Mouse (Mus musculus) midbrain, embryonic 15.5 days (tissue): ENCODE measurements around the gene Ubr2. TPM values are rescaled to one million over a fixed set of nuclear protein-coding genes. Genes with fewer than 3 reads are reported as not detected.

Experiments
- ATAC-seq: fragments of 200-750 bp; cut with Nextera tagmentation; replicated peaks from 2 replicates; pipeline ENCODE4 v1.8.0; 2017; ENCODE audit warnings: moderate TSS enrichment
- H3K27ac ChIP-seq: fragments of 300-500 bp; sonication (generic); 2 replicates; pipeline ENCODE4 v1.5.1; 2015; ENCODE audit warnings: mild to moderate bottlenecking, inconsistent platforms
- H3K27me3 ChIP-seq: fragments of 300-500 bp; sonication (generic); replicated peaks from 2 replicates; pipeline ENCODE4 v1.6.1; 2015; ENCODE audit warnings: inconsistent platforms
- H3K36me3 ChIP-seq: fragments of 300-500 bp; sonication (generic); replicated peaks from 2 replicates; pipeline ENCODE4 v1.6.1; 2015; ENCODE audit warnings: inconsistent platforms
- H3K4me1 ChIP-seq: fragments of 300-500 bp; sonication (generic); 2 replicates; pipeline ENCODE4 v1.6.1; 2015; ENCODE audit warnings: inconsistent platforms
- H3K4me2 ChIP-seq: fragments of 300-500 bp; sonication (generic); 2 replicates; pipeline ENCODE4 v1.6.1; 2015; ENCODE audit warnings: inconsistent platforms, mild to moderate bottlenecking, moderate library complexity
- H3K4me3 ChIP-seq: fragments of 300-500 bp; sonication (generic); 2 replicates; pipeline ENCODE4 v1.5.1; 2015; ENCODE audit warnings: mild to moderate bottlenecking, inconsistent platforms
- H3K9ac ChIP-seq: fragments of 300-500 bp; sonication (generic); 2 replicates; pipeline ENCODE4 v1.6.1; 2015; ENCODE audit warnings: mild to moderate bottlenecking, inconsistent platforms
- H3K9me3 ChIP-seq: fragments of 300-500 bp; sonication (generic); 2 replicates; pipeline ENCODE4 v1.6.1; 2016; ENCODE audit warnings: inconsistent platforms
- WGBS: fragments of 180-500 bp; shearing (Covaris S2); methylation state at CpG from one replicate; pipeline ENCODE4 v1.1.7; 2015; ENCODE audit warnings: mixed read lengths; 5-methylcytosine and 5-hydroxymethylcytosine counted together
- polyA plus RNA-seq: library from polyadenylated mRNA; unstranded; fragments of >200 nt; fragmentation: Nextera tagmentation; extraction: Ambion mirVana; gene quantifications from 2 replicates; pipeline ENCODE4 v1.2.1, GENCODE M21; 2015

Gene Ubr2
- polyA plus RNA-seq, 1 experiment from 2014 or later: 18.3 TPM

DNA sequence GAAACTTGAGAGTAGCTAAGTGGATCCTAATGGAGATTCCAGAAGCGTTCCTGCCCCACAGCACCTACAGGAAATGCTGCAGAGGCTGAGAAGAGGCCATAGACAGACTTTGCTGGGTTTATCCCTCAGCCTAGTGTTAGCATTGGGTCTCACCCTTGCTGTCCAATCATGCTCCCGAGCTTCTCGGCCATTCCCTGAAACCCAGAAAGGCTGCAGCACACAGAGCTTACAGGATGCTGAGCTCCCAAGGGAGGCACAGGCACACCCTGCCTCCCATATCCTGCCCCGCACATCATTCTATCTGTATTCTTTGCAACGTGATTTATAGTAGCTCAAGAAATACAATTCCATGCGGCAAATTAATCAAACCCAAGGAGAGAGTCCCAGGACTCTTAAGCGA, 13.9 kb downstream of the Ubr2 start:
- no peaks in the 10 kb centered on the region for H3K27me3 ChIP-seq
- H3K4me2 ChIP-seq: no peak overlapping the region
- 85% methylated on average over 7 of the region's 7 CpGs for WGBS
- H3K9ac ChIP-seq: no peak overlapping the region
- H3K27ac ChIP-seq: no peak overlapping the region
- ATAC-seq: no peak
- H3K4me1 ChIP-seq: no peaks in the 10 kb centered on the region
- H3K9me3 ChIP-seq: no peaks in the 10 kb centered on the region
- H3K36me3 ChIP-seq: peaks cover 9% of the 10 kb centered on the region; the same call in 1 of the 2 replicates
- H3K4me3 ChIP-seq: no peak overlapping the region

DNA sequence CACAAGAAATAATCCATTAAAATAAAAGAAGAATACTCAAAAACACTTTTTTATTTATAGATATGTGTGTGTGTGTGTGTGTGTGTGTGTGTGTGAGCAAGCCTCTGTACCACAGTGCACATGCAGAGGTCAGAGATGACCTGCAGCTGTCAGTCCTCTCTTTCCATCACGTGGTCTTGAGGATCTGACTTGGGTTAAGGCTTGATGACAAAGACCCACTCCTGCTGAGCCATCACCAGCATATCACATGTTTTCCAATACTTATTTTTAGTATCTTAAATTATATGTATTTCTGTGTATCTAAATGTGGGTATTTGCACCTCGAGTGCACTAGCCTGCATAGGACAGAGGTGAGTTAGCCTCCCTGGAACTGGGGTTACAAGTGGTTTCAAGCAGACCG, 14.7 kb downstream of the Ubr2 start:
- no peak overlapping the region for H3K27ac ChIP-seq

DNA sequence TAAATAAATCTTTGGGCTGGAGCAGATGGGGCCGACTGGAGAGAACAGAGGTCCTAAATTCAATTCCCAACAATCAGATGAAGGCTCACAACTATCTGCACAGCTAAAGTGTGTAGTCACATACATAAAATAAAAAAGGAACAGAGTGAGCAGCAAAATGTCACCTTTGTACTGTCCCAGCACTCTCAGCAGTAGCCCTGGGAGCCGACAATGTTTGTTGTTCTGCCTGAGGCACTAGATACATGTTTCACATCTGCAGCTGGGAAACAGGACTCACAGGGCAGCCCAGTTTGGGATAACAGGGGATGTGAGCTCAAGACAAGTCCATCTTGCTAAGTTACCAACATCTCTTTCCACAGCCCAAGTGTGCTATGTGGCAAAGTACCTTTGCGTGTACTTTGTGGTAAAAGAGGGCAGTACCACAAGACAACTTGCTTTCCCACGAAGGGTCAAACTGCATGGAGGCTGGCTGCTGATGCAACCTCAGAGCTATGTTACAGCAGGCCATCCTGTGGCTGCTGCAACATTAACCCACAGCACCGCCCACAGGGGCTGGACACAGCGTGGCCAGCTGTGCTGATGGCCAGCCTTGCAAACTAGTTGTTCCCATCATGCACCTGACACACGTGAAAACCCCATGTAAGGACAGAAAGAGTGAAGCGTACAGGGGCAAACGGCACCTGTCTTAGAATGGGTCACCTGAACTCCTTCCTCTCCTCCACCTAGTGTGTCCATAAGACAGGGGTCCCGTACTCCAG, 15.5 kb downstream of the Ubr2 start:
- H3K4me3 ChIP-seq: no peak overlapping the region
- H3K4me2 ChIP-seq: no peak overlapping the region
- no peaks in the 10 kb centered on the region for H3K27me3 ChIP-seq
- no peaks in the 10 kb centered on the region for H3K4me1 ChIP-seq
- no peak for ATAC-seq
- no peaks in the 10 kb centered on the region for H3K9me3 ChIP-seq
- H3K36me3 ChIP-seq: peaks cover 18% of the 10 kb centered on the region
- H3K27ac ChIP-seq: no peak overlapping the region
- 84% methylated on average over 10 of the region's 10 CpGs for WGBS
- H3K9ac ChIP-seq: no peak overlapping the region

More for the DNA sequence above, 14.7 kb downstream of the Ubr2 start:
- WGBS: 91% methylated on average over 3 of the region's 3 CpGs
- Histone ChIP-seq H3K4me2 (no peak overlapping the region), H3K4me1 (no peaks in the 10 kb centered on the region), H3K27me3 (no peaks in the 10 kb centered on the region), H3K36me3 (peaks cover 13% of the 10 kb centered on the region), H3K9me3 (no peaks in the 10 kb centered on the region), H3K9ac (no peak overlapping the region), H3K4me3 (no peak overlapping the region)
- ATAC-seq: no peak

DNA sequence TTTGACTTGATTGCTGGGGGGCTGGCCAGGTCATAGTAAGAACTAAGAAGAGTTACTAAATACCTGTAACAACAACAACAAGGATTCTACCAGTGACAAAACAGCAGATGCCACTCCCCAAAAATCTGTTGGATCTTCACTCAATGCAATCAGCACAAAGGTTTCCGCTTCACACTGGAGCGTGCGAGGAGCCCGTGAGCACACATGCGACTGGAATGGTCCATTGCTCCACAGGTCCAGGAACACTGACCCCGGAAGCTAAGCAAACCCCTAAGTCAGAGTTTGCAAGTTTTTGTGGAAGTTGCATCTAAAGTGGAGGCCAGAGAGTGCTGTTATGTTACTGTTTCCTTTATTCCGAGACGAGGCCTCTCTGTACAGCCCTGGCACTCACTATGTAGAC, 16.7 kb downstream of the Ubr2 start:
- ATAC-seq: no peak
- H3K36me3 ChIP-seq: peaks cover 17% of the 10 kb centered on the region
- 96% methylated on average over 8 of the region's 8 CpGs for WGBS

DNA sequence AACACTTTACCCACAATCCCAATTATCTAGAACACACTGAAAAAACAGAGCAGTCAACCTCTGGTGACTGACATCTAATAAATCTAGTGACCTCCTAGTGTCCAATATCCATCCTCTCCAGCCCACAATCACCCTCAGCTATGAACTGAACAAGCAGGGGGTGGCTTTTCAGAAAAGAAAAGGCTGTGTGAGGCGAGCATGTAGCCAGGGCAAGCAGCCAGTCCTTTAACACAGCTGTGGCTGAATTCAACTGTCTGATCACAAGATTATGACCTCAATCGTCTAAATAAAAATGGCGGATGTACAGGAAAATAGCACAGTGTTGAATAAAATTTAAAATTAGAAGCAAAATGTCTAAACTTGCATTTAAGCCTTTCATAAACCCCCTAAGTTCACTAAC, 22.7 kb downstream of the Ubr2 start:
- H3K9ac ChIP-seq: no peak overlapping the region
- H3K4me1 ChIP-seq: no peaks in the 10 kb centered on the region
- 77% methylated on average over 3 of the region's 3 CpGs for WGBS
- ATAC-seq: no peak
- peaks cover 30% of the 10 kb centered on the region for H3K36me3 ChIP-seq
- no peak overlapping the region for H3K4me2 ChIP-seq
- no peak overlapping the region for H3K27ac ChIP-seq
- no peaks in the 10 kb centered on the region for H3K27me3 ChIP-seq
- no peaks in the 10 kb centered on the region for H3K9me3 ChIP-seq
- H3K4me3 ChIP-seq: no peak overlapping the region

More for the DNA sequence above, 16.7 kb downstream of the Ubr2 start:
- no peak overlapping the region for H3K4me2 ChIP-seq
- no peak overlapping the region for H3K4me3 ChIP-seq
- H3K27ac ChIP-seq: no peak overlapping the region
- no peak overlapping the region for H3K9ac ChIP-seq
- no peaks in the 10 kb centered on the region for H3K4me1 ChIP-seq
- H3K27me3 ChIP-seq: no peaks in the 10 kb centered on the region
- H3K9me3 ChIP-seq: no peaks in the 10 kb centered on the region

DNA sequence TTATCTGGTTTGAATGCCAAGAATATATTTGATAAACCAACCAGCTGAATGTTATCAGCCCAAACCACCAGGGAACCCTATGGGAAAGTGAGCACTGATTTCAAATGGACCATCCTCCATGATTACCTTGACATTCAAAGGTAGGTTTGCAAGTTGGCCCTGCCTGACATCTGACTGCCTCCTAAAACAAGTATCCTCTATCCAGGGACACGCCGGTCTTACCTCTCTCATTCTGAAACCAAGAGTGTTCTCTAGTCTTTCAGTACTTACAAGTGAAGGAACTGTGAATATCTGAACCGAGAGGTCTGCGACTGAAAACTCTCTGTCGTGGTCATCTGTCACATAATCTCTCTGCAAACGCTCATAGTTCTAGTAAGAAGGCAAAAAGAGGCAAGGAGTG, 30.3 kb downstream of the Ubr2 start:
- H3K9ac ChIP-seq: no peak overlapping the region
- WGBS: 94% methylated on average over 6 of the region's 6 CpGs
- H3K27ac ChIP-seq: no peak overlapping the region
- H3K4me3 ChIP-seq: no peak overlapping the region
- no peaks in the 10 kb centered on the region for H3K27me3 ChIP-seq
- no peak overlapping the region for H3K4me2 ChIP-seq
- H3K4me1 ChIP-seq: no peaks in the 10 kb centered on the region
- no peaks in the 10 kb centered on the region for H3K9me3 ChIP-seq
- peaks cover 63% of the 10 kb centered on the region for H3K36me3 ChIP-seq
- no peak for ATAC-seq

DNA sequence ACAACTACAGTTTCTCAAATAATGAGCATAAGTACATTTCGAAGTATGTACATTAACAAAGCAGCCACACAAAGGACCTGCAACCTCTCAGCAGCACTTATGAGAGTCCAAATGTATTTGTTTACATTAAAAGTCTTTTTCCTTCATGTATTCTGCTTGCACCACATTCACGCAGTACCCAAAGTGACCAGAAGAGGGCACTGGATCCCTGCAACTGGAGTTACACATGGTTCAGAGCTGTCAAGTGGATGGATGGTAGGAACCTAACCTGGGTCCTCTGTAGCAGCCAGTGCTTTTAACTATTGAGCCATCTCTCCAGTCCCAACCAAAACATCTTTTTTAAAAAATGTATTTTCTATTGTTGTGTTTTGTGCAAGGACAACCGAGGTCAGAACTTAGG, 35.2 kb downstream of the Ubr2 start:
- 66% methylated on average over 3 of the region's 3 CpGs for WGBS
- no peak overlapping the region for H3K9ac ChIP-seq

DNA sequence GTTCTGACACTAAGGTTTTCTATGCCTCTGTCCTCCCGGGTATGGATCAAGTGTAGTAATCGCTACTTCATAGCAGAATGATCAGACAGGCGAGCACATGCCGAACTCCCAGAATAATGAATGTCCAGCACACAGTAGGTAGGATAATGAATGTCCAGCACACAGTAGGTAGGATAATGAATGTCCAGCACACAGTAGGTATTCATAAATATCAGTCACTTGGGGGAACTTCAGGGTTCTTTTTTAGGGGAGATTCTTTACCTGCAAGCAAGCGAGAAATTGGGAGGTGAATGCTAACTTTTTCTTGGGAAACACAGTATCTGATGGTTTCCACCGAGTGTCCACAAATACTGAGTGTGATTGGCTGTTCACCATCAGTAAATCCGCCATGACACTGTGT, 37.8 kb downstream of the Ubr2 start:
- H3K4me3 ChIP-seq: no peak overlapping the region
- H3K9ac ChIP-seq: no peak overlapping the region
- ATAC-seq: no peak
- peaks cover 73% of the 10 kb centered on the region for H3K36me3 ChIP-seq
- no peaks in the 10 kb centered on the region for H3K9me3 ChIP-seq
- WGBS: 93% methylated on average over 7 of the region's 7 CpGs
- no peaks in the 10 kb centered on the region for H3K27me3 ChIP-seq
- H3K4me1 ChIP-seq: no peaks in the 10 kb centered on the region
- no peak overlapping the region for H3K4me2 ChIP-seq
- no peak overlapping the region for H3K27ac ChIP-seq

More for the DNA sequence above, 35.2 kb downstream of the Ubr2 start:
- H3K4me3 ChIP-seq: no peak overlapping the region
- H3K27ac ChIP-seq: no peak overlapping the region
- no peak overlapping the region for H3K4me2 ChIP-seq
- H3K9me3 ChIP-seq: no peaks in the 10 kb centered on the region
- no peaks in the 10 kb centered on the region for H3K4me1 ChIP-seq
- H3K27me3 ChIP-seq: no peaks in the 10 kb centered on the region
- no peak for ATAC-seq
- H3K36me3 ChIP-seq: peaks cover 67% of the 10 kb centered on the region

DNA sequence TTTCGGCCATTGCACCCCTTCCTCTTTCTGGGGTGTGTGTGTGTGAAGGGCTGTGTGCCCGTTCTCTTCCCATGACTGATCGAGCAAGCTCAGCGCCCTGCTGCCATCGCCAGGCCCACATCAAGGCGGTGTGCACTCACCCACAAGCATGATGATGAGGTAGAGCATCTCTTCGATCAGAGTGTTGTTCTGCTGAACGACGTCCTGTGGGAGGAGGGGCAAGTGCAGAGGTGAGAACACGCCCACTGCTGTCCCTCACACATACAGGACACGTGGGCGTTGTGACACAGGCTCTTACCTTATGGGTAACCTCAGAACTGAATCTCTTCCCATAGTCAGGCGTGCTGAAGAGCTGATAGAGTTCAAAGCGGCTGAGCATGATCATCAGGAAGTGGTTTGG, 43.5 kb downstream of the Ubr2 start:
- no peaks in the 10 kb centered on the region for H3K4me1 ChIP-seq
- no peak overlapping the region for H3K27ac ChIP-seq
- H3K27me3 ChIP-seq: no peaks in the 10 kb centered on the region
- H3K4me3 ChIP-seq: no peak overlapping the region
- no peak overlapping the region for H3K9ac ChIP-seq
- no peak for ATAC-seq
- peaks cover 90% of the 10 kb centered on the region for H3K36me3 ChIP-seq
- WGBS: 94% methylated on average over 14 of the region's 14 CpGs
- no peak overlapping the region for H3K4me2 ChIP-seq
- no peaks in the 10 kb centered on the region for H3K9me3 ChIP-seq

DNA sequence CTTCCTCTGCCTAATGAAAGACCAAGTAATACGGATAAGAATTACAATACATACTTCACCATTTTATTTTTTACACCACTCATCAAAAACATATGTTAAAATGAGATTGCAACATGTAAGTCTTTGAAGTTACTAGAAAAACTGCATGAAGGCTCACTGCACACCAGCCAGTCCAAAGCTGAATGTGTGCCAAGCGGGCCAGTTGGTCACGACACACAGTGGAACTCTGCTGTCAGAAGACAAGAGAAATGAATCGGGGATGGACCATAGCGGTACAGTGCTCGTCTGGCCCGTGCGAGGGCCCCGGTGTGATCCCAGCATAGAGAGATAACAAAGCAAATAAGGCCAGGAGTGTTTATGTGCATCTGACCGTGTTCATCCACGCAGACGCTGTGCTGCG, 47.2 kb downstream of the Ubr2 start:
- Histone ChIP-seq H3K9ac (no peak overlapping the region), H3K27ac (no peak overlapping the region), H3K4me1 (no peaks in the 10 kb centered on the region), H3K36me3 (peaks cover 84% of the 10 kb centered on the region), H3K4me2 (no peak overlapping the region), H3K4me3 (no peak overlapping the region), H3K9me3 (no peaks in the 10 kb centered on the region), H3K27me3 (no peaks in the 10 kb centered on the region)
- ATAC-seq: no peak
- WGBS: 94% methylated on average over 13 of the region's 13 CpGs

DNA sequence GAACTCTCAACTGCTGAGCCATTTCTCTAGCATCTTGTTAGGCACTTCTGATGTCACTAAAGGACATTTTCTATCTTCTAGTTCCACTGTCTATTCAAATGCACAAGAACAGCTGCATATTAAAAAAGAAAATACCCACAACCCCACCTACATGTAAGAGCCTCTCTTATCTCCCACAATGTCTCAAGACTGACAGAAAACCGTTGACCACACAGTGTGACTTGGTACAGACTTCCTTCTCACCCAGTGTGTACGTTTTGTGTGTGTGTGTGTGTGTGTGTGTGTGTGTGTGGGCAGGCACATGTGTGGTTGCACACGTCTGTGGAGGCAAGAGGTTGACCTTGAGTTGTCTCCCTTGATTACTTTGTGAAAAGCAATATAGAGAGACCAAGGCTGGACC, 48.2 kb downstream of the Ubr2 start:
- H3K27me3 ChIP-seq: no peaks in the 10 kb centered on the region
- no peak for ATAC-seq
- H3K4me2 ChIP-seq: no peak overlapping the region
- 90% methylated on average over 3 of the region's 3 CpGs for WGBS
- no peak overlapping the region for H3K9ac ChIP-seq
- H3K36me3 ChIP-seq: peaks cover 83% of the 10 kb centered on the region
- H3K9me3 ChIP-seq: no peaks in the 10 kb centered on the region
- no peak overlapping the region for H3K27ac ChIP-seq
- H3K4me1 ChIP-seq: no peaks in the 10 kb centered on the region
- no peak overlapping the region for H3K4me3 ChIP-seq

DNA sequence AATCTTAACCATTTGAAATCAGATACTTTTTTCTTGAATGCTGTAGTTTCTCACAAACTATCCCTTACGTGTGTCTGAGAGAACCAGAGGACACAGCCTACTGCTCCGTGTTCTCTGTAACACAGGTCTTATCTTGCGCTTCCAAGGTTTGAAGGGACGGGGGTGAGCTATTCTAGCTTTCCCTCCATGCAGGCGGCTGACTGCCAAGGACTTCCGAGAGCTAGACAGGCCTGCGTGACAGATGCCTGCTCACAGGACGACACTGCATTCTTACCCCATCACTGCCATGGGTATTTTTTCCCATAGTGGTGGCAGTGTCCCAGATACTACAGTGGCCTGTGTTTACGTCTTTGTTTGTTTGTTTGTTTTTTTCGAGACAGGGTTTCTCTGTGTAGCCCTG, 50.1 kb downstream of the Ubr2 start:
- no peak for ATAC-seq
- 94% methylated on average over 10 of the region's 10 CpGs for WGBS

DNA sequence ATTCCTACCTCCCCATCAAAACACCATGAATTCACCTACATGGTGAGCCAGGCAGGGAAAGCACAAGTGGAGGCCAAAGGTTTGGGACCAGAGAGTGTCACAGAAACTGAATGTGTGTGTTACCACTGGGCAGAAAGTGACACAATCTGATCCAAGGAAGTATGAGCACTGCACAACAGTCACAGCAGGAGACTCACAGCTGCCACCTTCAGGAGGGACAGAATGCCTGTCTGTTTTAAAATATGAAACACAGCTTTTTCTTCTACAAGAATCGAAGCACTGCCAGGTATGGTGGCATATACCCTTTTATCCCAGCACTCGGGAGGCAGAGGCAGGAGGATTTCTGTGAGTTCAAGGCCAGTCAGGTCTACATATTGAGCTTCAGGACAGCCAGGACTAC, 52.3 kb downstream of the Ubr2 start:
- Histone ChIP-seq H3K9me3 (no peaks in the 10 kb centered on the region), H3K36me3 (peaks cover 79% of the 10 kb centered on the region), H3K9ac (no peak overlapping the region), H3K4me1 (no peaks in the 10 kb centered on the region), H3K4me3 (no peak overlapping the region), H3K27me3 (no peaks in the 10 kb centered on the region), H3K4me2 (no peak overlapping the region), H3K27ac (no peak overlapping the region)
- WGBS: 91% methylated on average over 2 of the region's 2 CpGs
- ATAC-seq: no peak

More for the DNA sequence above, 50.1 kb downstream of the Ubr2 start:
- peaks cover 81% of the 10 kb centered on the region for H3K36me3 ChIP-seq
- H3K4me3 ChIP-seq: no peak overlapping the region
- H3K9me3 ChIP-seq: no peaks in the 10 kb centered on the region
- no peak overlapping the region for H3K9ac ChIP-seq
- H3K27ac ChIP-seq: no peak overlapping the region
- no peaks in the 10 kb centered on the region for H3K4me1 ChIP-seq
- H3K27me3 ChIP-seq: no peaks in the 10 kb centered on the region
- no peak overlapping the region for H3K4me2 ChIP-seq
